Mouse (Mus musculus) CH12.LX (cell line): ENCODE data around the gene Tmem125. TPM values are rescaled to one million over a fixed set of nuclear protein-coding genes. Genes with fewer than 3 reads are reported as not detected.

ENCODE experiments used
- DNase-seq: peaks from one replicate; pipeline ENCODE4 v3.0.0-alpha.2; 2013; ENCODE audit errors: extremely low read depth
- H3K27ac ChIP-seq: 2 replicates; pipeline ENCODE4 v1.5.1; 2012; ENCODE audit warnings: low read depth, mild to moderate bottlenecking, control low read depth, moderate library complexity; ENCODE audit not compliant: insufficient read depth
- H3K27me3 ChIP-seq: replicated peaks from 2 replicates; pipeline ENCODE3; 2012; ENCODE audit warnings: inconsistent platforms
- H3K36me3 ChIP-seq, 2 experiments: replicated peaks in 1 of 2; 2 replicates each; pipeline versions ENCODE3 to v1.6.1; 2012; ENCODE audit warnings: inconsistent platforms in 1 of 2, low read length in 1 of 2, mild to moderate bottlenecking in 1 of 2, mixed read lengths in 1 of 2, moderate library complexity in 1 of 2; ENCODE audit not compliant: control insufficient read depth in 1 of 2, insufficient read depth in 1 of 2
- H3K4me1 ChIP-seq, 2 experiments: 2 replicates each; pipeline ENCODE4 v1.6.1; 2012; ENCODE audit warnings: inconsistent platforms in 1 of 2, moderate library complexity in 1 of 2; ENCODE audit not compliant: insufficient read depth in 2 of 2, control insufficient read depth in 1 of 2
- H3K4me2 ChIP-seq: 2 replicates; pipeline ENCODE4 v1.6.1; 2012; ENCODE audit warnings: low read depth, mild to moderate bottlenecking, control low read depth; ENCODE audit not compliant: poor library complexity, insufficient read depth, severe bottlenecking
- H3K4me3 ChIP-seq, 3 experiments: fragments of 150-350 bp in 1 of 3; sonication (generic) in 1 of 3; replicated peaks in 1 of 3; 2 replicates each; pipeline versions ENCODE3 to v1.5.1; 2011 to 2012; ENCODE audit warnings: low read depth in 2 of 3, low read length in 2 of 3, mild to moderate bottlenecking in 2 of 3, moderate library complexity in 2 of 3, control low read depth in 1 of 3, improper control_type of control experiment in 1 of 3, inconsistent platforms in 1 of 3, mixed read lengths in 1 of 3; ENCODE audit not compliant: poor library complexity in 1 of 3
- H3K79me2 ChIP-seq: replicated peaks from 2 replicates; pipeline ENCODE4 v1.6.1; 2012; ENCODE audit warnings: mild to moderate bottlenecking, moderate library complexity; ENCODE audit not compliant: control insufficient read depth, poor library complexity, insufficient read depth, severe bottlenecking; ENCODE audit errors: extremely low read depth
- H3K9ac ChIP-seq: 2 replicates; pipeline ENCODE4 v1.6.1; 2012; ENCODE audit warnings: low read depth, mild to moderate bottlenecking, control low read depth, moderate library complexity; ENCODE audit not compliant: insufficient read depth
- H3K9me3 ChIP-seq: replicated peaks from 2 replicates; pipeline ENCODE3; 2012; ENCODE audit warnings: low read length, inconsistent platforms, mixed read lengths
- BHLHE40 ChIP-seq: IDR thresholded peaks from 2 replicates; pipeline ENCODE4 v1.6.1; 2011; ENCODE audit warnings: mild to moderate bottlenecking, low read depth, low read length, improper control_type of control experiment
- CHD2 ChIP-seq: IDR thresholded peaks from 2 replicates; pipeline ENCODE4 v1.6.1; 2011; ENCODE audit warnings: low read length, improper control_type of control experiment
- ETS1 ChIP-seq: conservative IDR thresholded peaks from 2 replicates; pipeline ENCODE4 v1.6.1; 2012; ENCODE audit warnings: low read depth, mild to moderate bottlenecking, inconsistent platforms, low read length, improper control_type of control experiment, moderate library complexity
- HCFC1 ChIP-seq: IDR thresholded peaks from 2 replicates; pipeline ENCODE4 v1.6.1; 2012; ENCODE audit warnings: low read depth, mild to moderate bottlenecking, inconsistent platforms, low read length, improper control_type of control experiment
- IRF4 ChIP-seq: IDR thresholded peaks from 2 replicates; pipeline ENCODE4 v1.6.1; 2014; ENCODE audit warnings: low read depth, mild to moderate bottlenecking, inconsistent platforms, low read length, improper control_type of control experiment
- JUN ChIP-seq: IDR thresholded peaks from 2 replicates; pipeline ENCODE4 v1.6.1; 2011; ENCODE audit warnings: low read depth, mild to moderate bottlenecking, low read length, improper control_type of control experiment, moderate library complexity; ENCODE audit not compliant: insufficient read depth
- KAT2A ChIP-seq: IDR thresholded peaks from 2 replicates; pipeline ENCODE4 v1.6.1; 2012; ENCODE audit warnings: low read length, improper control_type of control experiment, inconsistent platforms; ENCODE audit not compliant: insufficient replicate concordance
- MAFK ChIP-seq: IDR thresholded peaks from 2 replicates; pipeline ENCODE4 v1.6.1; 2011; ENCODE audit warnings: low read length, improper control_type of control experiment; ENCODE audit not compliant: insufficient replicate concordance
- MAX ChIP-seq: IDR thresholded peaks from 2 replicates; pipeline ENCODE4 v1.6.1; 2011; ENCODE audit warnings: low read length, improper control_type of control experiment
- MAZ ChIP-seq: IDR thresholded peaks from 2 replicates; pipeline ENCODE4 v1.6.1; 2012; ENCODE audit warnings: low read depth, mild to moderate bottlenecking, inconsistent platforms, low read length, improper control_type of control experiment, moderate library complexity
- MEF2A ChIP-seq: IDR thresholded peaks from 2 replicates; pipeline ENCODE4 v1.6.1; 2014; ENCODE audit warnings: low read depth, mild to moderate bottlenecking, inconsistent platforms, low read length, improper control_type of control experiment, borderline replicate concordance
- MXI1 ChIP-seq: IDR thresholded peaks from 2 replicates; pipeline ENCODE4 v1.6.1; 2011; ENCODE audit warnings: mild to moderate bottlenecking, low read depth, low read length, improper control_type of control experiment
- NRF1 ChIP-seq: IDR thresholded peaks from 2 replicates; pipeline ENCODE4 v1.6.1; 2014; ENCODE audit warnings: low read depth, mild to moderate bottlenecking, inconsistent platforms, low read length, improper control_type of control experiment, moderate library complexity
- PAX5 ChIP-seq: IDR thresholded peaks from 2 replicates; pipeline ENCODE4 v1.6.1; 2012; ENCODE audit warnings: low read length, inconsistent platforms, mixed read lengths
- SIN3A ChIP-seq: IDR thresholded peaks from 2 replicates; pipeline ENCODE4 v1.6.1; 2012; ENCODE audit warnings: low read length, improper control_type of control experiment, inconsistent platforms
- SMC3 ChIP-seq: IDR thresholded peaks from 2 replicates; pipeline ENCODE4 v1.6.1; 2011; ENCODE audit warnings: low read depth, low read length, improper control_type of control experiment
- TBP ChIP-seq: conservative IDR thresholded peaks from 2 replicates; pipeline ENCODE4 v1.6.1; 2011; ENCODE audit warnings: low read depth, low read length, improper control_type of control experiment
- UBTF ChIP-seq: IDR thresholded peaks from 2 replicates; pipeline ENCODE4 v1.6.1; 2012; ENCODE audit warnings: low read depth, mild to moderate bottlenecking, inconsistent platforms, low read length, improper control_type of control experiment, moderate library complexity
- USF1 ChIP-seq: IDR thresholded peaks from 2 replicates; pipeline ENCODE4 v1.6.1; 2014; ENCODE audit warnings: low read depth, mild to moderate bottlenecking, inconsistent platforms, low read length, improper control_type of control experiment
- USF2 ChIP-seq: conservative IDR thresholded peaks from 2 replicates; pipeline ENCODE4 v1.6.1; 2011; ENCODE audit warnings: low read depth, low read length, improper control_type of control experiment
- dilution Hi-C: fragments of 300-500 bp; cut with MboI; formaldehyde crosslinking; loops from 2 replicates; pipeline ENCODE4 v1.14.3; 2020; ENCODE audit warnings: low sequenced_read_pairs; ENCODE audit not compliant: extremely low pct_unique_long_range_greater_than_20kb, extremely low pct_ligation_motif_present
- in situ Hi-C: fragments of 300-500 bp; cut with MboI; formaldehyde crosslinking; loops from 3 replicates; pipeline ENCODE4 v1.14.3; 2019; ENCODE audit warnings: low sequenced_read_pairs, low pct_ligation_motif_present, low pct_unique_long_range_greater_than_20kb, mixed read lengths
- polyA plus RNA-seq: library from polyadenylated mRNA; unstranded; fragments of >175 nt; gene quantifications from 2 replicates; pipeline ENCODE4 v1.2.1, GENCODE M21; 2012; ENCODE audit warnings: low read depth; ENCODE audit not compliant: insufficient read length
- total RNA-seq, 2 experiments: library from RNA; depleted of rRNA; stranded (reverse); fragments of 300-350 nt in 1 of 2; fragments of >200 nt in 1 of 2; gene quantifications; 2 replicates each; pipeline ENCODE4 v1.2.3; 2012 to 2014

Tmem125 gene
- total and polyA plus RNA-seq, 3 experiments, result not detected

GRCm38 (mm10) chr4:118537801-118538200 lies 6.0 kb downstream of the Tmem125 start:
- Histone ChIP-seq H3K36me3 (no peaks in the 10 kb centered on the region), H3K27me3 (peaks cover 95% of the 10 kb centered on the region), H3K4me2 (no peak overlapping the region), H3K4me1 (no peaks in the 10 kb centered on the region), H3K4me3 (no peak overlapping the region), H3K79me2 (no peaks in the 10 kb centered on the region), H3K9me3 (no peaks in the 10 kb centered on the region), H3K27ac (no peak overlapping the region), H3K9ac (no peak overlapping the region)
- no peak for TF ChIP-seq SIN3A
- no peak for TF ChIP-seq ETS1
- TF ChIP-seq PAX5, result no peak
- in situ Hi-C loops, result no loop called here
- dilution Hi-C loops, result no loop called here
- DNase-seq, result no peak

DNA sequence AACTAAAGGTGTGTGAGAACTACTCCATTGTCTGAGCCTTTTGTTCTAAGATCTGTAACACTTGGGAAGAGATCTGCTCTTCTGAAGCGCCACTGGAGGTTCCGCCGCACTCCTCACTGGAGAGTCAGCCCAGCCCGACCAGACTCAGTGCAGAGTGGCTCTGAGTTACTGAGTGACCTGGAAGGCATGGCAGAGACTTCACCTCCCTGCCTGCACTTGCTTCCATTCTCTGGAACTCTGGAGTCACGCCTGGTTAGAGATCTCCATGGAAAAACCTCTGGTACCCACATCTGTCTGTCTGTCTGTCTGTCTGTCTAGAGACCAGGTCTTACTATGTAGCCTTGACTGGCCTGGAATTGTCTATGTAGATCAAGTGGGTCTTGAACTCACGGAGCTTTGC lies 8.2 kb downstream of the Tmem125 start:
- in situ Hi-C loops (no loop called here), dilution Hi-C loops (no loop called here)
- TF ChIP-seq HCFC1 (no peak), NRF1 (no peak), SMC3 (no peak), ETS1 (no peak), MAZ (no peak), CHD2 (no peak), UBTF (no peak), USF2 (no peak), MEF2A (no peak), MXI1 (no peak), MAX (no peak), BHLHE40 (no peak), KAT2A (no peak), JUN (no peak)
- DNase-seq, result no peak
- Histone ChIP-seq H3K9me3 (no peaks in the 10 kb centered on the region), H3K27ac (no peak overlapping the region), H3K79me2 (no peaks in the 10 kb centered on the region), H3K4me2 (no peak overlapping the region), H3K4me3 (no peak overlapping the region), H3K4me1 (no peaks in the 10 kb centered on the region), H3K27me3 (peaks cover 95% of the 10 kb centered on the region), H3K36me3 (no peaks in the 10 kb centered on the region), H3K9ac (no peak overlapping the region)

GRCm38 (mm10) chr4:118533605-118534004 lies 10.2 kb downstream of the Tmem125 start:
- dilution Hi-C loops, result no loop called here
- Histone ChIP-seq H3K4me2 (no peak overlapping the region), H3K9me3 (no peaks in the 10 kb centered on the region), H3K27me3 (peaks cover 89% of the 10 kb centered on the region)
- no peak for DNase-seq
- in situ Hi-C loops, result no loop called here
- no peak for TF ChIP-seq TBP
- TF ChIP-seq PAX5, result no peak
- no peak for TF ChIP-seq SIN3A
- no peak for TF ChIP-seq USF1
- TF ChIP-seq MAX, result no peak
- TF ChIP-seq MAFK, result no peak
- TF ChIP-seq IRF4, result no peak
- TF ChIP-seq, all 38 proteins: peak for 0
- Histone ChIP-seq H3K79me2 (no peaks in the 10 kb centered on the region), H3K27ac (no peak overlapping the region), H3K36me3 (no peaks in the 10 kb centered on the region), H3K4me3 (no peak overlapping the region), H3K4me1 (no peaks in the 10 kb centered on the region), H3K9ac (no peak overlapping the region)
